Mouse (Mus musculus) B cell, adult 2 months (primary cell): ENCODE results near the gene Mal.
A peak's percentile ranks its signal among the peaks of the same experiment; 100 is the strongest.

Experiments
- DNase-seq, 2 experiments: peaks; one replicate each; pipeline ENCODE4 v3.0.0; 2022

Gene Mal

GRCm38 (mm10) chr2:127656086-127656720 lies at the start of gene Mal:
Mal (minus strand) TSS chr2:127656695.
- DNase-seq: no peak

- DNase-seq: no peak
Observed at GRCm38 (mm10) chr2:127705267-127705666, 48.8 kb upstream of the Mal start.

GRCm38 (mm10) chr2:127689239-127689638 lies 32.7 kb upstream of the Mal start:
- DNase-seq: no peak

GRCm38 (mm10) chr2:127683687-127684331 lies 27.3 kb upstream of the Mal start:
- DNase-seq: peak; percentile 60 to 62

- peak; percentile 20 to 24 for DNase-seq
Observed at GRCm38 (mm10) chr2:127667843-127668506, 11.5 kb upstream of the Mal start.

- DNase-seq: no peak
Observed at GRCm38 (mm10) chr2:127667015-127667414, 10.5 kb upstream of the Mal start.

GRCm38 (mm10) chr2:127662708-127663107 lies 6.2 kb upstream of the Mal start:
- DNase-seq: no peak

- no peak for DNase-seq
Observed at GRCm38 (mm10) chr2:127655419-127655818, 1.1 kb downstream of the Mal start.

- no peak for DNase-seq
Observed at GRCm38 (mm10) chr2:127654786-127655185, 1.7 kb downstream of the Mal start.

- no peak for DNase-seq
Observed at GRCm38 (mm10) chr2:127652805-127653204, 3.7 kb downstream of the Mal start.

GRCm38 (mm10) chr2:127652335-127652734 lies 4.2 kb downstream of the Mal start:
- DNase-seq: no peak

GRCm38 (mm10) chr2:127651601-127652000 lies 4.9 kb downstream of the Mal start:
- DNase-seq: no peak

- no peak for DNase-seq
Observed at GRCm38 (mm10) chr2:127649921-127650320, 6.6 kb downstream of the Mal start.

GRCm38 (mm10) chr2:127648145-127648544 lies 8.3 kb downstream of the Mal start:
- DNase-seq: no peak

- DNase-seq: no peak
Observed at GRCm38 (mm10) chr2:127646875-127647274, 9.6 kb downstream of the Mal start.

- DNase-seq: no peak
Observed at GRCm38 (mm10) chr2:127643728-127644704, 12.5 kb downstream of the Mal start.

- no peak for DNase-seq
Observed at GRCm38 (mm10) chr2:127638973-127639372, 17.5 kb downstream of the Mal start.

- DNase-seq: no peak
Observed at GRCm38 (mm10) chr2:127635581-127635980, 20.9 kb downstream of the Mal start.

- no peak for DNase-seq
Observed at GRCm38 (mm10) chr2:127632601-127633000, 23.9 kb downstream of the Mal start.

- no peak for DNase-seq
Observed at GRCm38 (mm10) chr2:127627990-127628570, 28.4 kb downstream of the Mal start.

GRCm38 (mm10) chr2:127627354-127627753 lies 29.1 kb downstream of the Mal start:
- no peak for DNase-seq

GRCm38 (mm10) chr2:127625659-127626058 lies 30.8 kb downstream of the Mal start:
- DNase-seq: no peak

GRCm38 (mm10) chr2:127624786-127625185 lies 31.7 kb downstream of the Mal start:
- no peak for DNase-seq
